Mouse (Mus musculus): ENCODE measurements at regions not wholly inside any gene's neighbourhood (a gene's known extent, or its start where the extent isn't known, plus 50 kb on each side); places are given as distances from the start of the nearest gene placed in this dataset.

GRCm38 (mm10) chr14:25122971-25123535, 335.9 kb upstream of the Zmiz1 start:
- TF ChIP-seq ZNF384 (IDR thresholded peaks at IDR 0.05; ENCODE audit: low read depth, low read length), result no peak
- no peak for TF ChIP-seq CHD2 (IDR thresholded peaks at IDR 0.05; ENCODE audit: low read depth, low read length)
- no peak for TF ChIP-seq ZC3H11A (IDR thresholded peaks at IDR 0.05; ENCODE audit: borderline replicate concordance, low read depth, low read length)
- TF ChIP-seq HCFC1 (IDR thresholded peaks at IDR 0.05; ENCODE audit: borderline replicate concordance, insufficient read depth, low read length), result no peak
- TF ChIP-seq MAFK (IDR thresholded peaks at IDR 0.05; ENCODE audit: insufficient read depth, low read depth, low read length), result no peak
